Mouse (Mus musculus) mature B cell (primary cell): ENCODE results near the gene Rnf135.
"Not testable (repeated sequence)": the region's sequence is repeated elsewhere in the genome, so short reads cannot be mapped to it uniquely, and the experiment has no call there.

ENCODE experiments used
- in situ Hi-C: fragments of 300-500 bp; cut with MboI; formaldehyde crosslinking; loops from 2 replicates; pipeline ENCODE4 v1.14.3; 2019

Rnf135 gene

GRCm38 (mm10) chr11:80163362-80164116 is 20.1 kb upstream of the Rnf135 start:
- in situ Hi-C loops = no loop called here

- in situ Hi-C loops = no loop called here
Observed at GRCm38 (mm10) chr11:80164224-80164623, 19.4 kb upstream of the Rnf135 start.

- in situ Hi-C loops = no loop called here
Observed at GRCm38 (mm10) chr11:80168121-80168520, 15.5 kb upstream of the Rnf135 start.

- in situ Hi-C loops = no loop called here
Observed at GRCm38 (mm10) chr11:80168611-80169249, 14.9 kb upstream of the Rnf135 start.

- in situ Hi-C loops = no loop called here
Observed at GRCm38 (mm10) chr11:80169629-80170028, 14.0 kb upstream of the Rnf135 start.

GRCm38 (mm10) chr11:80170351-80170750 is 13.3 kb upstream of the Rnf135 start:
- in situ Hi-C loops = no loop called here

GRCm38 (mm10) chr11:80171884-80172283 is 11.8 kb upstream of the Rnf135 start:
- in situ Hi-C loops = no loop called here

GRCm38 (mm10) chr11:80173963-80174670 is 9.5 kb upstream of the Rnf135 start:
- in situ Hi-C loops = no loop called here

GRCm38 (mm10) chr11:80176911-80177895 is 6.4 kb upstream of the Rnf135 start:
- in situ Hi-C loops = no loop called here

- in situ Hi-C loops = no loop called here
Observed at GRCm38 (mm10) chr11:80178316-80178715, 5.3 kb upstream of the Rnf135 start.

- in situ Hi-C loops = no loop called here
Observed at GRCm38 (mm10) chr11:80181021-80181749, 2.5 kb upstream of the Rnf135 start.

- in situ Hi-C loops = not testable (repeated sequence)
Observed at GRCm38 (mm10) chr11:80183054-80183704, 472 bp upstream of the Rnf135 start.

- in situ Hi-C loops = no loop called here
Observed at GRCm38 (mm10) chr11:80184531-80185071, 950 bp downstream of the Rnf135 start.

GRCm38 (mm10) chr11:80185441-80185976 is 1.9 kb downstream of the Rnf135 start:
- in situ Hi-C loops = not testable (repeated sequence)

GRCm38 (mm10) chr11:80190280-80190679 is 6.6 kb downstream of the Rnf135 start:
- in situ Hi-C loops = no loop called here

GRCm38 (mm10) chr11:80193827-80194226 is 10.2 kb downstream of the Rnf135 start:
- in situ Hi-C loops = no loop called here

GRCm38 (mm10) chr11:80196351-80196750 is 12.7 kb downstream of the Rnf135 start:
- in situ Hi-C loops = no loop called here

- in situ Hi-C loops = no loop called here
Observed at GRCm38 (mm10) chr11:80199316-80199715, 15.7 kb downstream of the Rnf135 start.

- in situ Hi-C loops = no loop called here
Observed at GRCm38 (mm10) chr11:80199773-80200172, 16.1 kb downstream of the Rnf135 start.

- in situ Hi-C loops = no loop called here
Observed at GRCm38 (mm10) chr11:80200326-80200725, 16.7 kb downstream of the Rnf135 start.
